Mouse (Mus musculus) heart, embryonic 11.5 days (tissue): ENCODE results near the gene Ltc4s. TPM values are rescaled to one million over a fixed set of nuclear protein-coding genes. Genes with fewer than 3 reads are reported as not detected.

Experiments
- ATAC-seq: fragments of 200-750 bp; cut with Nextera tagmentation; replicated peaks from 2 replicates; pipeline ENCODE4 v1.8.0; 2017; ENCODE audit warnings: moderate library complexity; ENCODE audit not compliant: insufficient number of reproducible peaks, low FRiP score, low TSS enrichment
- H3K27ac ChIP-seq: fragments of 300-500 bp; sonication (generic); 2 replicates; pipeline ENCODE4 v1.5.1; 2014; ENCODE audit warnings: mild to moderate bottlenecking, low read depth, low read length
- H3K27me3 ChIP-seq: fragments of 300-500 bp; sonication (generic); 2 replicates; pipeline ENCODE4 v1.6.1; 2014; ENCODE audit warnings: mild to moderate bottlenecking, low read length, mixed read lengths; ENCODE audit not compliant: control insufficient read depth, insufficient read depth
- H3K36me3 ChIP-seq: fragments of 300-500 bp; sonication (generic); 2 replicates; pipeline ENCODE4 v1.6.1; 2014; ENCODE audit warnings: mild to moderate bottlenecking, low read length, moderate library complexity, mixed read lengths; ENCODE audit not compliant: control insufficient read depth, insufficient read depth
- H3K4me1 ChIP-seq: fragments of 300-500 bp; sonication (generic); 2 replicates; pipeline ENCODE4 v1.6.1; 2014; ENCODE audit warnings: low read length; ENCODE audit not compliant: control insufficient read depth, insufficient read depth
- H3K4me2 ChIP-seq: fragments of 300-500 bp; sonication (generic); 2 replicates; pipeline ENCODE4 v1.6.1; 2014; ENCODE audit warnings: mild to moderate bottlenecking, moderate library complexity
- H3K4me3 ChIP-seq: fragments of 300-500 bp; sonication (generic); 2 replicates; pipeline ENCODE4 v1.5.1; 2014; ENCODE audit warnings: low read depth, low read length
- H3K9ac ChIP-seq: fragments of 300-500 bp; sonication (generic); 2 replicates; pipeline ENCODE4 v1.6.1; 2014; ENCODE audit warnings: mild to moderate bottlenecking, low read depth, low read length, moderate library complexity
- H3K9me3 ChIP-seq: fragments of 300-500 bp; sonication (generic); replicated peaks from 2 replicates; pipeline ENCODE4 v1.6.1; 2016; ENCODE audit warnings: low read length; ENCODE audit not compliant: control insufficient read depth
- WGBS: fragments of 180-500 bp; shearing (Covaris S2); extraction: QIAGEN DNeasy Blood & Tissue Kit; methylation state at CpG from one replicate; pipeline ENCODE4 v1.1.7; 2014; ENCODE audit not compliant: insufficient replicate concordance; 5-methylcytosine and 5-hydroxymethylcytosine counted together
- polyA plus RNA-seq: library from polyadenylated mRNA; unstranded; fragments of >200 nt; fragmentation: Nextera tagmentation; extraction: Ambion mirVana; gene quantifications from 2 replicates; pipeline ENCODE4 v1.2.1, GENCODE M21; 2014

The Ltc4s gene
- polyA plus RNA-seq, 1 experiment from 2014 or later: 0.74 TPM

GRCm38 (mm10) chr11:50230481-50231304 is 7.7 kb downstream of the Ltc4s start:
- H3K27ac ChIP-seq: no peak overlapping the region
- peak overlapping the region; percentile 37 for H3K4me3 ChIP-seq
- H3K36me3 ChIP-seq: peaks cover 17% of the 10 kb centered on the region
- H3K9ac ChIP-seq: peak overlapping the region; percentile 8; the same call in 1 of the 2 replicates
- no peaks in the 10 kb centered on the region for H3K9me3 ChIP-seq
- WGBS: 31% methylated on average over 45 of the region's 45 CpGs
- H3K27me3 ChIP-seq: peaks cover 17% of the 10 kb centered on the region
- H3K4me2 ChIP-seq: peak overlapping the region; percentile 80
- ATAC-seq: peak; percentile 43
- peaks cover 18% of the 10 kb centered on the region for H3K4me1 ChIP-seq

GRCm38 (mm10) chr11:50229252-50229910 is 9.0 kb downstream of the Ltc4s start:
- no peaks in the 10 kb centered on the region for H3K9me3 ChIP-seq
- 56% methylated on average over 7 of the region's 7 CpGs for WGBS
- no peak overlapping the region for H3K27ac ChIP-seq
- H3K36me3 ChIP-seq: peaks cover 13% of the 10 kb centered on the region
- H3K4me1 ChIP-seq: peaks cover 19% of the 10 kb centered on the region
- no peak overlapping the region for H3K4me3 ChIP-seq
- no peak overlapping the region for H3K4me2 ChIP-seq
- H3K9ac ChIP-seq: no peak overlapping the region
- no peak for ATAC-seq
- H3K27me3 ChIP-seq: peaks cover 14% of the 10 kb centered on the region

GRCm38 (mm10) chr11:50228772-50229171 is 9.6 kb downstream of the Ltc4s start:
- no peak overlapping the region for H3K9ac ChIP-seq
- H3K36me3 ChIP-seq: peaks cover 9% of the 10 kb centered on the region
- H3K27ac ChIP-seq: no peak overlapping the region
- H3K4me3 ChIP-seq: no peak overlapping the region
- no peak overlapping the region for H3K4me2 ChIP-seq
- no peaks in the 10 kb centered on the region for H3K9me3 ChIP-seq
- no peak for ATAC-seq
- H3K4me1 ChIP-seq: peaks cover 19% of the 10 kb centered on the region
- 44% methylated on average over 3 of the region's 3 CpGs for WGBS
- peaks cover 14% of the 10 kb centered on the region for H3K27me3 ChIP-seq

DNA sequence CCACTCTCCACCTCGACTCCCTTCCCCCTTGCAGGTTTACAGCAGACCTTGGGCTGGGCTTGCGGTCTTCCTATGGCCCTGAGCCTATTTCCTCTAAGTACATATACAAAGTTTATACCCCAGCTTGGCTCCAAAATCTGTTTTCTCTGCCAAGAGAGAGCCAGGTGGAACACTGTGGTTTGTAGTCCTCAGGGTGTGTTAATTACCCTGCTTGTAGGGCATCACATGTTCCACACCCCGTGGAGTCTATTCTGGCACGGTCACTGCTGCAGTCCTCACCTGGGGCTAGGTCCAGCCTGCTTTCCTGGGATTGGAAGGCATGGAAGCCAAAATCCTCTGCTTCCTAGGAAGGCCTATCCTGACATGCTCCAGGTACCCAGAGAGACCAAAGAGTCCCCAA is 10.7 kb downstream of the Ltc4s start:
- Histone ChIP-seq H3K27ac (no peak overlapping the region), H3K4me2 (no peak overlapping the region), H3K9ac (no peak overlapping the region), H3K36me3 (no peaks in the 10 kb centered on the region), H3K4me1 (peaks cover 19% of the 10 kb centered on the region), H3K27me3 (peaks cover 15% of the 10 kb centered on the region), H3K4me3 (no peak overlapping the region), H3K9me3 (no peaks in the 10 kb centered on the region)
- ATAC-seq: no peak
- WGBS: 88% methylated on average over 4 of the region's 4 CpGs

GRCm38 (mm10) chr11:50227226-50227625 is 11.2 kb downstream of the Ltc4s start:
- 68% methylated on average over 3 of the region's 3 CpGs for WGBS
- Histone ChIP-seq H3K36me3 (no peaks in the 10 kb centered on the region), H3K4me2 (peak overlapping the region; percentile 97; the same call in 1 of the 2 replicates), H3K9me3 (no peaks in the 10 kb centered on the region), H3K27me3 (peaks cover 15% of the 10 kb centered on the region), H3K9ac (no peak overlapping the region), H3K4me1 (peaks cover 19% of the 10 kb centered on the region), H3K27ac (no peak overlapping the region), H3K4me3 (no peak overlapping the region)
- ATAC-seq: no peak

DNA sequence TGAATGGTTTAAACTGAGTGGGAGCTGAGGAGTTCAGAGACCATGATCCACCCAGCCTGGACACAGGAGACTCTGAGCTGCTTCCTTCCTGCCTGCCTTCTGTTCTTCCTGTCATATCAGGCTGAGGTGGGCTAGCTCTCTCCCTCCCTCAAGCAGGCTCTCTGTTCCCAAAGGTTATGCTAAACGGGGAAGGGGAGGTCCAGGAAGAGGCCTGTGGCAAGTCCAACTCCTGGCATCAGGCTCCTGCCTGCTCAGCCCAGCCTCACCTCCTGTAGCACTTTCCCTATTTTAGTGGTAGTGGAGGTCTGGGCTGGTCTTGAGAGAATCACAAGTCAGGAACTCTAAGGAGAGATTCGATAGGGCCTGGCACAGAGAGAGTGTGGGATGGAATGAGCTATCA is 12.0 kb downstream of the Ltc4s start:
- peaks cover 19% of the 10 kb centered on the region for H3K4me1 ChIP-seq
- 31% methylated on average over 2 of the region's 2 CpGs for WGBS

GRCm38 (mm10) chr11:50225611-50226378 is 12.6 kb downstream of the Ltc4s start:
- peak overlapping the region; percentile 97 for H3K4me2 ChIP-seq
- peak overlapping the region; percentile 90 for H3K9ac ChIP-seq
- H3K4me1 ChIP-seq: peaks cover 17% of the 10 kb centered on the region
- WGBS: 4% methylated on average over 34 of the region's 34 CpGs
- peak overlapping the region; percentile 91 for H3K4me3 ChIP-seq
- no peak for ATAC-seq
- H3K9me3 ChIP-seq: no peaks in the 10 kb centered on the region
- H3K27me3 ChIP-seq: peaks cover 15% of the 10 kb centered on the region
- H3K27ac ChIP-seq: peak overlapping the region; percentile 83
- H3K36me3 ChIP-seq: no peaks in the 10 kb centered on the region

More for the DNA sequence above, 12.0 kb downstream of the Ltc4s start:
- H3K27ac ChIP-seq: peak overlapping the region; percentile 83; the same call in 1 of the 2 replicates
- H3K9ac ChIP-seq: peak overlapping the region; percentile 90
- no peaks in the 10 kb centered on the region for H3K36me3 ChIP-seq
- peak overlapping the region; percentile 91 for H3K4me3 ChIP-seq
- H3K4me2 ChIP-seq: peak overlapping the region; percentile 97
- H3K27me3 ChIP-seq: peaks cover 15% of the 10 kb centered on the region
- no peaks in the 10 kb centered on the region for H3K9me3 ChIP-seq
- no peak for ATAC-seq
